Mouse (Mus musculus) urinary bladder, adult 18-20 months (tissue): Measurements from ENCODE around the gene Dus1l.
"Not testable (repeated sequence)": the region's sequence is repeated elsewhere in the genome, so short reads cannot be mapped to it uniquely, and the experiment has no call there.

Source experiments
- DNase-seq, 2 experiments: peaks; one replicate each; pipeline ENCODE4 v3.0.0; 2022; ENCODE audit warnings: low spot score in 2 of 2, mixed read lengths in 2 of 2

Dus1l gene

DNA sequence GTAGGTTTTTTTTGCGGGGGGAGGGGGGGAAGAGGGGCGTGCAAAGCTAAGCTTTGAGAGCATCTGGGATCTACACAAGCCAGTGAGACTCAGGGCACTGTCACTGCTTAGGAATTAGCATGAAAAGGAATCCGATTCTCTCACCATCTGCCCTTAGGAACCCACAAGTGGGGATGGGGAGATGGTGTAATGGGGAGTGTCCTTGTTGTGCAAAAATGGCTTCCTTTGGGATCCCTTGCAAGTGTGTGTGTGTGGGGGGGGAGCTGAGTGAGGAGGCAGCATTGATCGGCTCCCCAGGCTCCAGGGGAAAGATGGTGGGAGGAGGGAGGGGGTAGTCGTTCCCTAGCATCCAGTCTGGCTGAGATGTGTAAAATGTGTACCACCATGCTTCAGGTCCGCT, 19.1 kb downstream of the Dus1l start:
- DNase-seq, result no peak

DNA sequence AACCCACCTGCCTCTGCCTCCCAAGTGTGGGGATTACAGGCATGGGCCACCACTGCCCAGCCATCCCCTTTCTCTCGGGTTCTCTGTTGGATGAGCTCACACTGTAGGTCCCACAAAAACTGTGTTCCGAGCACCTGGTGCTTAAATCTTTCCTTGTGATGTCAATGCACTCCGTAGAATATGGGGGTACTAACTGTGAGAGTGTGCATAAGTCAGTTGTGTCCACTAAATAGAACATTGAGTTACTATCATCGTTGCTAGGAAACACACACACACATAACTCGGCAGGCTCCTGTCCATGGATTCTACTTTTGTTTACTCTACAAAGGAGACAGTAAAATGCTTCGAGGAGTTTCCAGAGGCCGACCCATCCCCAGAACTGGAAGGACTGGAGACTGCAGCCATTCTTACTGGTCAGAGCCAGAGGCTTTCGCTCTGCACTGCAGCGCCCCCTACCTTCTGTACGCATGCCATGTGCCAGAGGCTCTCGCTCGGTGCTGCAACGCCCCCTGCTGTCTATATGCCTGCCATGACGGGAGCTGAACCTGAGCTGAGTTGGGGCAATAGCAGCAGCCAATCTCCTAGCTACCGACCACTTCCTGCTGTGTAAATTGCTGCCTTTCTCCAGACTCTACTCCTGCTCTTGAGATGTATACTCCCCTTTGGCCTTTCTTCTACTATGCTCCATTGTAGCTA, 20.3 kb downstream of the Dus1l start:
- DNase-seq, result peak; percentile 87 to 92

DNA sequence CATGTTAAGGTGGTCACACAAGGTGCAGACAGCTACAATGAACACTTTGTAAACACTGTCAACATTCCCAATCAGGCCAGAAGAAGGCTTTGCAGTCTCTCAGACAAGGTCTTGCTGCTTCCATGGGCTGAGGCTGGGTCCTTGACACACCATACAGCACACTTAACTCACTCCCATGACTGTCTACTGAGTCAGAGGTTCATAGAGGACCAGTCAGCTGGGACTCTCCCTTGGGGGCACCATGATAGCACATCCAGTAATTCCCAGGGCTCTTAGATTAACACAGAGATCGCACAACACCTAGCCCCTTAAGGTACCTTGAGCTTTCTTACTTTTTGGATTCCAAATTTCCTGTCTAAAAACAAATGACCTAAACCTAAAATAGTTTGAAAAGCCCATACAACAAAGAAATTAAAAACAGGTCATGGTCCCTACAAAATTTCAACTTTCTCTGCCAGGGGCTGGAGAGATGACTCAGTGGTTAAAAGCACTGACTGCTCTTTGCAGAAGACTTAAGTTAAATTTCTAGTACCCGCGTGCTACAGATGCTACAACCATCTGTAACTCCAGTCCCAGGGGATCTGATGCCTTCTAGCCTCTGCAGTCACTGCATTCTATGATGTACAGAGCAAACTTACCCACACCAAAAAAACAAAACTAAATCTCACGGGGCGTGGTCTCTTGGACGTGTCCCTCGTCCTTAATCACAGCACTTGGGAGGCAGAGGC, 22.6 kb downstream of the Dus1l start:
- DNase-seq, result no peak

DNA sequence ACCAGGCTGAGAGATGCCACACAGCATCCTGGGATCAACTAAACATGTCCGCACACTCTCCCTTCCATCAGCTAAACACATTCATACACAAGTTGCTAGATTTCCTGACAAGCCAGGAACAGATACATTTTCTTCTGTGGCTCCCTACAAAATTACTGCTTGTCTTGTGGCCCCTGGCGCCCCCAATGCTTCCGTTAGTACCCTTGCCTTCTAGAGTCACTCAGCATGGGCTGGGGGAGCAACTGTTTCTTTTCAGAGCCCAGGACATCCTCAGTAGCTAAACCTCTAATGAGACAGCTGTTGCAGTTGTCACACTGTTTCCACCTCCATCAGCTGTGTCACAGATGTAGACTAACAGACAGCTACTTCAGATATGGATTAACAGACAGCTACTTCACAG, 23.5 kb downstream of the Dus1l start:
- no peak for DNase-seq

DNA sequence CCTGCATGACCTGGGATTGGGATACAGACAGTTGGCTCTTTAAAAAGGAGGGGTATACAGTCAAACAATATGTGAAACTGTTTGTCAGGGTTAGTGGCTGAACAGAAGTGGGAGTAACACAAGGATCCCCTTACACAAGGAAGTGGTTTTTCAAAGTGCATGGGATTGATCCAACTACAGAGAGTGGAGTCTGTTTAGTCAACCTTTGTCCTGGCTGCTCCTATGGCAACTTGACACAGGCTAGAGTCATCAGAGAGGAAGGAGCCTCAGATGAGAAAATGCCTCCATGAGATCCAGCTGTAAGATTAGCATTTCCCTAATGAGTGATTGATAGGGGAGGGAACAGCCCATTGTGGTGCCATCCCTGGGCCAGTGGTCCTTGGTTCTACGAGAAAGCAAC, 28.0 kb downstream of the Dus1l start:
- no peak for DNase-seq

- not testable (repeated sequence) for DNase-seq
These were observed 29.2 kb downstream of the Dus1l start for GRCm38 (mm10) chr11:120767023-120767422.

DNA sequence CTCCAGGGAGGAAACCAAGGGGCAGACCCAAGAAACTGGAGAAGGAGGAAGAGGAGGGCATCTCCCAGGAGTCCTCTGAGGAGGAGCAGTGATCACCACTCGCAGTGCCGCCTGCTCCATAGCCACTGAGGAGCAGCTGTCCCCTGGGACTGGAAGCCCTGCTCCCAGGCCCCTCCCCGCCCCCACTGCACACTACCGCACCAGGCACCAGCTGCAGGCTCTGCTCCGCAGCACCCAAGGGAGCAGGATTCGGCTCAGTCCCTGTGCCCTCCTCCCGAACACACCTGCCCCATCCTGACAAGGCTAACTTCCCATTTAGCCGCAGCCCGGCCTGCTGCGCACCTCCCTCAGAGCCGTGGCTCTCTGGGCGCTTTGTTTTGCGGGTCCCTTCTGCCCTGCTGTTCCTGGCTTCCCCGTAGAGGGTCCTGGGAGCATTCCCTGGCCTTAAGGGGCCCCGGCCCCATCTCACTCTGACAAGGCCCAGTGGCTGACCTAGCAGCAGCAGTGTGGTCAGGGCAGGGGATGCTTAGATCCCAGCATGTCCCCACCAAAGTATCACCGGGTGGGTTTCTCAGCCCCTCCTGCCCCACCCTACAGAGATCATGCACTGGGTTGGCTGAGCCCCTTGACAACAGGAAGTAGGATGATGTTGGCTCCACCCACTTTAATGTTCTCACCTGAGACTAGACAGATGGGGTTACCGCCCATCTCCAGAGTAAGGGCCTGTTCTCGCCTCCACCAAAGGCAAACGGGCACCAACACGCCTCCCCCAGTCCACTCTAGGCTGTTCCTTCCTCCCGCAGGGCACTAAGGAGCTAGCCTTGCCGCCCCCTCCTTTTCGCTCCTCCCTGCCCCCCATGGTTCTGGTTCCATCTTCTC, 32.8 kb downstream of the Dus1l start:
- not testable (repeated sequence) for DNase-seq

DNA sequence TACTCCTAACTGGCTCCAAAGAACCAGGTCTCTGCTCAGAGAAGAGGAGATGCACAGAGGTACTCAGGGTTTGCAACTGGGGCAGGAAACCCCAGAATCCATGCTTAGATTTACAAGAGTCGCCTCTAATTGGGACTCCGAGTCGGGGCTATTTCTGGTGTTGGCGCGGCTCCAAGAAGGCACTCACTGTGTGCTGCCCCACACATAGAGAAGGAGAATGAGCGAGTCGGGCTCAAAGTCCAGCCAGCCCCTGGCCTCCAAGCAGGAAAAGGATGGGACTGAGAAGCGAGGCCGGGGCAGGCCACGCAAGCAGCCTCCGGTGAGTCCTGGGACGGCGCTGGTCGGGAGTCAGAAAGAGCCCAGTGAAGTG, 33.5 kb downstream of the Dus1l start, which contains the start of gene Hmga1b:
Gene Hmga1b, plus strand, starts transcription at position 123 of the 370 bp plus-strand sequence.
- DNase-seq, result not testable (repeated sequence)

GRCm38 (mm10) chr11:120761811-120762671, 34.2 kb downstream of the Dus1l start:
- no peak for DNase-seq

DNA sequence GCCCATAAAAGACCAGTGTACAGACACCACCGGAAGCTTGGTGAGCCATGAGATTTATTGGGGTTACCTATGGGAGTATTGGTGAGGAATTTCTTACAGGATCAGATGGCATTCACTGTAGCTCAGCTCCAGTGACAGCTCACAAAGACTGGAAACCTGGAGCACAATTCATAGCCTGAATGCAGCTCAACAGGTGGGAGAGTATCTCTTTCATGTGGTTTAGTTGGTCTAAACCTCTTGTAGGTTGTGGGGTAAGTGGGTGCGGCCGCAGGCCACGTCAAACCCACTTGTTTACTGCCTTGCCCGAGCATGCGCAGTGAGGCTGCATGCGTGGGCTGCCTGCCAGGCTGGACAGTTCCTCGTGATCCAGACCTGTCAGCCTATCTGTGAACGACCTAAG, 36.0 kb downstream of the Dus1l start:
- DNase-seq, result no peak

- no peak for DNase-seq
These were observed 44.6 kb downstream of the Dus1l start for GRCm38 (mm10) chr11:120751606-120752005.

DNA sequence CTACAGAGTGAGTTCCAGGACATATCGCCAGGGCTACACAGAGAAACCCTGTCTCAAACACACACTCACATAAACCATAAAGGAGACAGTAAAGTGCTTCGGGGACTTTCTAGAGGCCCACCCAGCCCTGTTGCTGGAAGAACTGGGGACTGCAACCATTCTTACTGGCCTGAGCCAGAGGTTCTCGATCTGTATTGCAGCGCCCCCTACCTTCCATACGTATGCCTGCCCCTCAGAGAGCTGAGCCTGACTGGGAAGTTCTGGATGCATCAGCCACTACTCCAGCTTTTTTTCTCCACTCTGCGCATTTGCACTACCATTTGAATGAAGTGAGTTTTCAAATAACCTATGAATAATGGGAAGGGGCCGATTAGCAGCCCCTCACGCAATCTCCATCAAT, 46.8 kb downstream of the Dus1l start:
- no peak for DNase-seq

DNA sequence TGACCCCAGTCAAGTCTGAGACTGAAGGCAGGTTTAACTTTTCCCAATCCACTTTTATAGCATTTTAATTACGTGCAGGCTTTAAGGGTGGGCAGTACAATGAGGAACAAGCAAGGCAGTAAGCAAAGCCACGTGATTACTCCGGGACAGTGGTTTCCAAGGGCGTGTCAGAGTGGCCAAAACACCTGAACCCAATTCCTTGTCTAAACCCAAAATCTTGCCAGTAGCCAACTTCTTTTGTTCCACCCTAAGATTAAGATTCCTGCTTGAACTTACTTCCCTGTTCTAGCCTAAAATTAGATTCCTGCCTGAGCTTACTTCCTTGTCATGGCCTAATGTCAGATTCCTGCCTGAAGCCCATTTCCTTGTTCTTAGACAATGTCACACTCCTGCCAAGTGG, 48.2 kb downstream of the Dus1l start:
- no peak for DNase-seq

GRCm38 (mm10) chr11:120744121-120744701, 52.0 kb downstream of the Dus1l start:
- DNase-seq, result no peak

GRCm38 (mm10) chr11:120740981-120741380, 55.2 kb downstream of the Dus1l start:
- DNase-seq, result no peak
